Mouse (Mus musculus) forebrain, embryonic 13.5 days (tissue): Measurements from ENCODE around the gene Fbxo24. TPM values are rescaled to one million over a fixed set of nuclear protein-coding genes. Genes with fewer than 3 reads are reported as not detected.
A peak's percentile ranks its signal among the peaks of the same experiment; 100 is the strongest.

Experiments
- ATAC-seq: fragments of 200-750 bp; cut with Nextera tagmentation; 2 replicates; pipeline ENCODE4 v1.8.0; 2017
- H3K27ac ChIP-seq: fragments of 300-500 bp; sonication (generic); 2 replicates; pipeline ENCODE4 v1.5.1; 2015; ENCODE audit warnings: inconsistent platforms, mild to moderate bottlenecking, moderate library complexity
- H3K27me3 ChIP-seq: fragments of 300-500 bp; sonication (generic); 2 replicates; pipeline ENCODE4 v1.6.1; 2015; ENCODE audit warnings: mild to moderate bottlenecking, inconsistent platforms
- H3K36me3 ChIP-seq: fragments of 300-500 bp; sonication (generic); 2 replicates; pipeline ENCODE4 v1.6.1; 2015; ENCODE audit warnings: mild to moderate bottlenecking, inconsistent platforms; ENCODE audit not compliant: poor library complexity, severe bottlenecking
- H3K4me1 ChIP-seq: fragments of 300-500 bp; sonication (generic); 2 replicates; pipeline ENCODE4 v1.6.1; 2015; ENCODE audit warnings: inconsistent platforms
- H3K4me2 ChIP-seq: fragments of 300-500 bp; sonication (generic); 2 replicates; pipeline ENCODE4 v1.6.1; 2015; ENCODE audit warnings: inconsistent platforms, mild to moderate bottlenecking, moderate library complexity
- H3K4me3 ChIP-seq: fragments of 300-500 bp; sonication (generic); 2 replicates; pipeline ENCODE4 v1.5.1; 2015; ENCODE audit warnings: mild to moderate bottlenecking, inconsistent platforms
- H3K9ac ChIP-seq: fragments of 300-500 bp; sonication (generic); 2 replicates; pipeline ENCODE4 v1.6.1; 2015; ENCODE audit warnings: mild to moderate bottlenecking, inconsistent platforms
- H3K9me3 ChIP-seq: fragments of 300-500 bp; sonication (generic); replicated peaks from 2 replicates; pipeline ENCODE4 v1.6.1; 2016; ENCODE audit warnings: inconsistent platforms
- WGBS: fragments of 180-500 bp; shearing (Covaris S2); methylation state at CpG from one replicate; pipeline ENCODE4 v1.1.7; 2015; 5-methylcytosine and 5-hydroxymethylcytosine counted together
- polyA plus RNA-seq: library from polyadenylated mRNA; unstranded; fragments of >200 nt; fragmentation: Nextera tagmentation; extraction: Ambion mirVana; gene quantifications from 2 replicates; pipeline ENCODE4 v1.2.1, GENCODE M21; 2015

The Fbxo24 gene
- polyA plus RNA-seq, 1 experiment from 2014 or later, result 0.22 TPM

GRCm38 (mm10) chr5:137613076-137613475 is 15.7 kb downstream of the Fbxo24 start:
- no peak overlapping the region for H3K9ac ChIP-seq
- WGBS, result 67% methylated on average over 5 of the region's 5 CpGs

GRCm38 (mm10) chr5:137611245-137611602 is 17.6 kb downstream of the Fbxo24 start:
- no peak for ATAC-seq
- Histone ChIP-seq H3K27me3 (peaks cover 23% of the 10 kb centered on the region), H3K9ac (peak overlapping the region; percentile 21; the same call in 1 of the 2 replicates), H3K9me3 (no peaks in the 10 kb centered on the region), H3K4me3 (no peak overlapping the region), H3K4me1 (peaks cover 10% of the 10 kb centered on the region; the same call in 1 of the 2 replicates), H3K36me3 (no peaks in the 10 kb centered on the region), H3K4me2 (no peak overlapping the region), H3K27ac (no peak overlapping the region)
- 37% methylated on average over 6 of the region's 6 CpGs for WGBS

More at GRCm38 (mm10) chr5:137613076-137613475, 15.7 kb downstream of the Fbxo24 start:
- no peak overlapping the region for H3K27ac ChIP-seq
- H3K27me3 ChIP-seq, result peaks cover 12% of the 10 kb centered on the region
- no peak overlapping the region for H3K4me3 ChIP-seq
- no peaks in the 10 kb centered on the region for H3K9me3 ChIP-seq
- no peaks in the 10 kb centered on the region for H3K36me3 ChIP-seq
- no peak for ATAC-seq
- H3K4me1 ChIP-seq, result peaks cover 7% of the 10 kb centered on the region; the same call in 1 of the 2 replicates
- no peak overlapping the region for H3K4me2 ChIP-seq

GRCm38 (mm10) chr5:137610548-137611244 is 18.1 kb downstream of the Fbxo24 start:
- no peak for ATAC-seq
- no peak overlapping the region for H3K4me3 ChIP-seq
- WGBS, result 19% methylated on average over 11 of the region's 12 CpGs
- H3K4me1 ChIP-seq, result peaks cover 10% of the 10 kb centered on the region; the same call in 1 of the 2 replicates
- H3K27ac ChIP-seq, result no peak overlapping the region
- peaks cover 23% of the 10 kb centered on the region for H3K27me3 ChIP-seq
- peak overlapping the region; percentile 21; the same call in 1 of the 2 replicates for H3K9ac ChIP-seq
- no peaks in the 10 kb centered on the region for H3K9me3 ChIP-seq
- H3K4me2 ChIP-seq, result no peak overlapping the region; the same call in 1 of the 2 replicates
- no peaks in the 10 kb centered on the region for H3K36me3 ChIP-seq

GRCm38 (mm10) chr5:137610056-137610455 is 18.7 kb downstream of the Fbxo24 start:
- Histone ChIP-seq H3K4me1 (peaks cover 10% of the 10 kb centered on the region; the same call in 1 of the 2 replicates), H3K4me2 (no peak overlapping the region), H3K9me3 (no peaks in the 10 kb centered on the region), H3K27me3 (peaks cover 23% of the 10 kb centered on the region), H3K27ac (no peak overlapping the region), H3K9ac (peak overlapping the region; percentile 21; the same call in 1 of the 2 replicates), H3K4me3 (no peak overlapping the region), H3K36me3 (no peaks in the 10 kb centered on the region)
- WGBS, result 78% methylated on average over 4 of the region's 4 CpGs
- ATAC-seq, result no peak

GRCm38 (mm10) chr5:137609292-137609691 is 19.5 kb downstream of the Fbxo24 start:
- WGBS, result 63% methylated on average over 3 of the region's 3 CpGs
- no peak for ATAC-seq
- H3K27me3 ChIP-seq, result peaks cover 23% of the 10 kb centered on the region

GRCm38 (mm10) chr5:137608654-137609190 is 20.1 kb downstream of the Fbxo24 start:
- no peaks in the 10 kb centered on the region for H3K36me3 ChIP-seq
- H3K27me3 ChIP-seq, result peaks cover 23% of the 10 kb centered on the region
- H3K4me2 ChIP-seq, result peak overlapping the region; percentile 37
- no peak overlapping the region for H3K4me3 ChIP-seq
- no peaks in the 10 kb centered on the region for H3K9me3 ChIP-seq
- H3K9ac ChIP-seq, result peak overlapping the region; percentile 34; the same call in 1 of the 2 replicates
- ATAC-seq, result no peak
- H3K4me1 ChIP-seq, result peaks cover 13% of the 10 kb centered on the region; the same call in 1 of the 2 replicates
- 17% methylated on average over 23 of the region's 23 CpGs for WGBS
- H3K27ac ChIP-seq, result no peak overlapping the region

More at GRCm38 (mm10) chr5:137609292-137609691, 19.5 kb downstream of the Fbxo24 start:
- H3K27ac ChIP-seq, result no peak overlapping the region
- H3K4me3 ChIP-seq, result no peak overlapping the region
- H3K36me3 ChIP-seq, result no peaks in the 10 kb centered on the region
- no peak overlapping the region for H3K4me2 ChIP-seq
- H3K4me1 ChIP-seq, result peaks cover 10% of the 10 kb centered on the region; the same call in 1 of the 2 replicates
- no peaks in the 10 kb centered on the region for H3K9me3 ChIP-seq
- no peak overlapping the region for H3K9ac ChIP-seq

- no peak for ATAC-seq
- H3K9ac ChIP-seq, result peak overlapping the region; percentile 34; the same call in 1 of the 2 replicates
- peaks cover 19% of the 10 kb centered on the region for H3K4me1 ChIP-seq
- peak overlapping the region; percentile 37 for H3K4me2 ChIP-seq
- H3K36me3 ChIP-seq, result no peaks in the 10 kb centered on the region
- no peak overlapping the region for H3K27ac ChIP-seq
- H3K27me3 ChIP-seq, result peaks cover 23% of the 10 kb centered on the region
- no peaks in the 10 kb centered on the region for H3K9me3 ChIP-seq
- WGBS, result 12% methylated on average over 26 of the region's 26 CpGs
- no peak overlapping the region for H3K4me3 ChIP-seq
Measured at GRCm38 (mm10) chr5:137607860-137608653, 20.7 kb downstream of the Fbxo24 start.

- peaks cover 39% of the 10 kb centered on the region for H3K4me1 ChIP-seq
- H3K9ac ChIP-seq, result peak overlapping the region; percentile 63
- no peak for ATAC-seq
- H3K27me3 ChIP-seq, result no peaks in the 10 kb centered on the region
- peak overlapping the region; percentile 74 for H3K4me3 ChIP-seq
- peak overlapping the region; percentile 4; the same call in 1 of the 2 replicates for H3K27ac ChIP-seq
- peaks cover 14% of the 10 kb centered on the region for H3K36me3 ChIP-seq
- H3K9me3 ChIP-seq, result no peaks in the 10 kb centered on the region
- H3K4me2 ChIP-seq, result peak overlapping the region; percentile 97
- WGBS, result under 1% methylated on average over 22 of the region's 22 CpGs
Measured at GRCm38 (mm10) chr5:137601365-137601729, 27.5 kb downstream of the Fbxo24 start.

- Histone ChIP-seq H3K9ac (peak within 1 kb of the TSS; percentile 88), H3K4me1 (peaks cover 39% of the 10 kb centered on the region), H3K4me2 (peak within 1 kb of the TSS; percentile 97), H3K4me3 (peak within 1 kb of the TSS; percentile 74), H3K36me3 (peaks cover 14% of the 10 kb centered on the region), H3K9me3 (no peaks in the 10 kb centered on the region), H3K27me3 (no peaks in the 10 kb centered on the region), H3K27ac (peak within 1 kb of the TSS; percentile 82)
- peak; percentile 97 for ATAC-seq
- under 1% methylated on average over 41 of the region's 41 CpGs for WGBS
Measured at GRCm38 (mm10) chr5:137600619-137601364, 28.0 kb downstream of the Fbxo24 start, which contains the start of gene Mospd3. TSS of gene Mospd3 (minus strand) at chr5:137601058.

- Histone ChIP-seq H3K9me3 (no peaks in the 10 kb centered on the region), H3K9ac (peak overlapping the region; percentile 88), H3K4me1 (peaks cover 39% of the 10 kb centered on the region), H3K4me2 (peak overlapping the region; percentile 97), H3K27me3 (no peaks in the 10 kb centered on the region), H3K4me3 (peak overlapping the region; percentile 74), H3K27ac (0 out of 2 replicates have a peak overlapping the region, but pooled peaks have one; percentile 82), H3K36me3 (peaks cover 14% of the 10 kb centered on the region)
- ATAC-seq, result no peak
- 4% methylated on average over 15 of the region's 19 CpGs for WGBS
Measured at GRCm38 (mm10) chr5:137600281-137600618, 28.6 kb downstream of the Fbxo24 start.

- H3K4me2 ChIP-seq, result peak overlapping the region; percentile 97
- WGBS, result 73% methylated on average over 9 of the region's 9 CpGs
- H3K27me3 ChIP-seq, result no peaks in the 10 kb centered on the region
- peak overlapping the region; percentile 74 for H3K4me3 ChIP-seq
- peak overlapping the region; percentile 88 for H3K9ac ChIP-seq
- no peaks in the 10 kb centered on the region for H3K9me3 ChIP-seq
- no peak overlapping the region for H3K27ac ChIP-seq
- no peak for ATAC-seq
- peaks cover 39% of the 10 kb centered on the region for H3K4me1 ChIP-seq
- H3K36me3 ChIP-seq, result peaks cover 14% of the 10 kb centered on the region
Measured at GRCm38 (mm10) chr5:137599600-137599999, 29.2 kb downstream of the Fbxo24 start.
